Mouse (Mus musculus) hindbrain, embryonic 11.5 days (tissue): Measurements from ENCODE around the gene Rundc3a. TPM values are rescaled to one million over a fixed set of nuclear protein-coding genes. Genes with fewer than 3 reads are reported as not detected.

Experiments
- ATAC-seq: fragments of 200-750 bp; cut with Nextera tagmentation; 2 replicates; pipeline ENCODE4 v1.8.0; 2017; ENCODE audit warnings: mild to moderate bottlenecking, moderate TSS enrichment, moderate library complexity; ENCODE audit not compliant: low FRiP score
- DNase-seq: peaks from one replicate; pipeline ENCODE4 v3.0.0-alpha.2; 2015; ENCODE audit warnings: low spot score
- H3K27ac ChIP-seq: fragments of 300-500 bp; sonication (generic); 2 replicates; pipeline ENCODE4 v1.5.1; 2014; ENCODE audit warnings: mild to moderate bottlenecking, low read depth, low read length
- H3K27me3 ChIP-seq: fragments of 300-500 bp; sonication (generic); 2 replicates; pipeline ENCODE4 v1.6.1; 2014; ENCODE audit warnings: mild to moderate bottlenecking, low read length, moderate library complexity, mixed read lengths; ENCODE audit not compliant: control insufficient read depth, insufficient read depth
- H3K36me3 ChIP-seq: fragments of 300-500 bp; sonication (generic); 2 replicates; pipeline ENCODE4 v1.6.1; 2014; ENCODE audit warnings: mild to moderate bottlenecking, low read length, moderate library complexity, mixed read lengths; ENCODE audit not compliant: control insufficient read depth, insufficient read depth
- H3K4me1 ChIP-seq: fragments of 300-500 bp; sonication (generic); replicated peaks from 2 replicates; pipeline ENCODE4 v1.6.1; 2014; ENCODE audit warnings: low read length, mixed read lengths; ENCODE audit not compliant: control insufficient read depth, insufficient read depth
- H3K4me2 ChIP-seq: fragments of 300-500 bp; sonication (generic); replicated peaks from 2 replicates; pipeline ENCODE4 v1.6.1; 2014; ENCODE audit warnings: mild to moderate bottlenecking, low read depth, low read length
- H3K4me3 ChIP-seq: fragments of 300-500 bp; sonication (generic); 2 replicates; pipeline ENCODE4 v1.5.1; 2014; ENCODE audit warnings: low read depth, low read length
- H3K9ac ChIP-seq: fragments of 300-500 bp; sonication (generic); 2 replicates; pipeline ENCODE4 v1.6.1; 2014; ENCODE audit warnings: low read depth, low read length
- H3K9me3 ChIP-seq: fragments of 300-500 bp; sonication (generic); 2 replicates; pipeline ENCODE4 v1.6.1; 2016; ENCODE audit warnings: low read length; ENCODE audit not compliant: control insufficient read depth
- WGBS: fragments of 180-500 bp; shearing (Covaris S2); extraction: QIAGEN DNeasy Blood & Tissue Kit; methylation state at CpG from one replicate; pipeline ENCODE4 v1.1.7; 2014; 5-methylcytosine and 5-hydroxymethylcytosine counted together
- polyA plus RNA-seq: library from polyadenylated mRNA; unstranded; fragments of >200 nt; fragmentation: Nextera tagmentation; extraction: Ambion mirVana; gene quantifications from 2 replicates; pipeline ENCODE4 v1.2.1, GENCODE M21; 2014

Gene Rundc3a
- polyA plus RNA-seq, 1 experiment from 2014 or later = 47.8 TPM

GRCm38 (mm10) chr11:102417160-102417559 is 24.0 kb downstream of the Rundc3a start:
- no peaks in the 10 kb centered on the region for H3K36me3 ChIP-seq
- DNase-seq (no peak), ATAC-seq (no peak)
- H3K27ac ChIP-seq = no peak overlapping the region
- H3K4me3 ChIP-seq = no peak overlapping the region
- H3K9me3 ChIP-seq = no peaks in the 10 kb centered on the region
- H3K4me1 ChIP-seq = no peaks in the 10 kb centered on the region
- 86% methylated on average over 1 of the region's 1 CpGs for WGBS
- H3K9ac ChIP-seq = no peak overlapping the region
- H3K27me3 ChIP-seq = no peaks in the 10 kb centered on the region
- no peak overlapping the region for H3K4me2 ChIP-seq

DNA sequence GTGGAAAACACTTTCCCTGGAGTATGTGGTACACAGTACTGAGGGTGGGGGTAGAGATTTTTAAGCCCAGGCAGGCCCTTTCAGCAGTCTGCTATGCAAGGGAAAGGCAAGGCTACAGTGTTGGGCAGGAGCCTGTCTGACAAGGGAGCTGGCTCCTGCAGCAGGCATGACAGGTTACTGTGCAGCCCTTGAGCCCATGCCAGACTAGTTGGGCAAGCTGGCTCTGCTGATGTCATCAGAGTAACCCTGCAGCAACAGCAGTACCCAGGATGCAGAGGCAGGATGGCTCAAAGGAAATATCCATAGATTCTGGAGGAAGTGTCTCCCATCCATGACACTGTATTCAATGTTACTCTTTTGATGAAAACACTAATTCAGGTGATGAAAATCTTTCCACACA is 25.7 kb downstream of the Rundc3a start:
- no peaks in the 10 kb centered on the region for H3K36me3 ChIP-seq
- H3K9me3 ChIP-seq = no peaks in the 10 kb centered on the region
- H3K4me2 ChIP-seq = no peak overlapping the region
- no peak overlapping the region for H3K9ac ChIP-seq
- no peak overlapping the region for H3K27ac ChIP-seq
- DNase-seq = no peak
- H3K4me3 ChIP-seq = no peak overlapping the region
- H3K27me3 ChIP-seq = no peaks in the 10 kb centered on the region
- H3K4me1 ChIP-seq = no peaks in the 10 kb centered on the region
- no peak for ATAC-seq

DNA sequence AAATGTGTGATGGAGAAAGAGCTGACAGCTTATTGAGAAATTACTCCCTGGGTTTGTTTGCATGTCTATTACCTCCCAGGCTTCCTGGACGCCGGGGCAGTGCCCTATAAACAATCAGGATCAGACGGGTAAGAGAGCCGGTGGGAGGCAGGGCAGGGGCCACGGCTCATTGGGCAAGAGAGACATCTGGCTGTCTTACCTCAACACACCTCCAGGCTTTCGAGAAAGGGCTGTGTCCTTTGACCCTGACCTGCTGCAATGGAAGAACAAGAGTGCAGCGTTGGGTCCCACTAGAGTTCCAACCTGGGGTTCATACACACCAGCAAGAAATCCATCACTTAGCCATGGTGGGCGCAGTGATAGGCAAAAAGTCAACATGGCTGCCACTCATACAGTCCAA is 28.4 kb downstream of the Rundc3a start:
- Histone ChIP-seq H3K27ac (no peak overlapping the region), H3K4me2 (no peak overlapping the region), H3K4me1 (no peaks in the 10 kb centered on the region), H3K9ac (no peak overlapping the region), H3K4me3 (no peak overlapping the region), H3K27me3 (no peaks in the 10 kb centered on the region), H3K9me3 (no peaks in the 10 kb centered on the region), H3K36me3 (no peaks in the 10 kb centered on the region)
- WGBS = 64% methylated on average over 8 of the region's 8 CpGs
- DNase-seq (no peak), ATAC-seq (no peak)

DNA sequence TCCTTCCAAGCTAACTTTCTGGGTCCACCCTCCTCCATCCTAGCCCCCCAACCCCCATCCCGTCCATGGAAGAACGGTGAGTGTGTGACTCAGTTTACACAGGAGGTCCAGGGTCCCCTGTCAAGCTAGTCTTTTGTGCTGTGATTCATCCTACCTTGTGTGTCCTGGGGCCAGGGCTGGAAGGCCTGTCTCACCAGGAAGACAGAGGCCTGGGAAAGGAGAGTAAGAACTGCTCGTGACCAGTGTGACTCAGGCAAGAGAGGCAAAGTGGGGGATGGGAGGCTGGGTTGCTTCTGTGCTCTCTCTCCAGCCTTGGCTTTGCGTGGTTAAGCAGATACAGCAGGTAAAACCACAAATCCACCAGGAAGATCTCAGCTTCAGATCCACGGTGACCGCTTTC is 31.5 kb downstream of the Rundc3a start:
- Histone ChIP-seq H3K9ac (no peak overlapping the region), H3K4me2 (no peak overlapping the region), H3K4me3 (no peak overlapping the region), H3K9me3 (no peaks in the 10 kb centered on the region), H3K27me3 (no peaks in the 10 kb centered on the region), H3K4me1 (no peaks in the 10 kb centered on the region), H3K27ac (no peak overlapping the region), H3K36me3 (no peaks in the 10 kb centered on the region)
- 77% methylated on average over 6 of the region's 6 CpGs for WGBS
- ATAC-seq (no peak), DNase-seq (no peak)

- DNase-seq (no peak), ATAC-seq (no peak)
- Histone ChIP-seq H3K36me3 (no peaks in the 10 kb centered on the region), H3K4me2 (no peak overlapping the region), H3K27ac (no peak overlapping the region), H3K9me3 (no peaks in the 10 kb centered on the region), H3K4me3 (no peak overlapping the region), H3K27me3 (no peaks in the 10 kb centered on the region), H3K9ac (no peak overlapping the region), H3K4me1 (0 out of 2 replicates have a peak, but pooled peaks cover 5% of the 10 kb centered on the region)
- 87% methylated on average over 8 of the region's 8 CpGs for WGBS
These were observed 32.5 kb downstream of the Rundc3a start for GRCm38 (mm10) chr11:102425555-102426316.

GRCm38 (mm10) chr11:102428981-102429540 is 35.9 kb downstream of the Rundc3a start:
- ATAC-seq (no peak), DNase-seq (no peak)
- Histone ChIP-seq H3K9me3 (no peaks in the 10 kb centered on the region), H3K4me2 (no peak overlapping the region), H3K27me3 (no peaks in the 10 kb centered on the region), H3K36me3 (no peaks in the 10 kb centered on the region), H3K9ac (no peak overlapping the region), H3K27ac (no peak overlapping the region), H3K4me3 (no peak overlapping the region), H3K4me1 (0 out of 2 replicates have a peak, but pooled peaks cover 6% of the 10 kb centered on the region)
- WGBS = 77% methylated on average over 8 of the region's 8 CpGs

- Histone ChIP-seq H3K27ac (no peak overlapping the region), H3K27me3 (no peaks in the 10 kb centered on the region), H3K4me1 (0 out of 2 replicates have a peak, but pooled peaks cover 6% of the 10 kb centered on the region), H3K4me3 (peak overlapping the region; percentile 53; the same call in 1 of the 2 replicates), H3K36me3 (no peaks in the 10 kb centered on the region), H3K9me3 (no peaks in the 10 kb centered on the region), H3K4me2 (peak overlapping the region; percentile 97), H3K9ac (peak overlapping the region; percentile 40)
- ATAC-seq = no peak
- DNase-seq = no peak
- WGBS = 52% methylated on average over 3 of the region's 3 CpGs
These were observed 36.3 kb downstream of the Rundc3a start for GRCm38 (mm10) chr11:102429551-102429950.

- H3K36me3 ChIP-seq = no peaks in the 10 kb centered on the region
- DNase-seq = peak; percentile 86
These were observed 37.2 kb downstream of the Rundc3a start, which contains the start of gene Grn for GRCm38 (mm10) chr11:102430121-102431017. TSS of gene Grn (plus strand) at chr11:102430315.

More at GRCm38 (mm10) chr11:102430121-102431017, 37.2 kb downstream of the Rundc3a start, which contains the start of gene Grn:
- Histone ChIP-seq H3K9me3 (no peaks in the 10 kb centered on the region), H3K27me3 (no peaks in the 10 kb centered on the region), H3K4me1 (0 out of 2 replicates have a peak, but pooled peaks cover 6% of the 10 kb centered on the region), H3K27ac (peak within 1 kb of the TSS; percentile 24; the same call in 1 of the 2 replicates), H3K4me2 (peak within 1 kb of the TSS; percentile 97), H3K9ac (peak within 1 kb of the TSS; percentile 50), H3K4me3 (peak within 1 kb of the TSS; percentile 53)
- under 1% methylated on average over 29 of the region's 29 CpGs for WGBS
- peak; percentile 90 for ATAC-seq
